Mouse (Mus musculus) mouse embryonic stem cell (cell line): ENCODE measurements around the gene Morn1.

Experiments
- in situ Hi-C, 2 experiments: fragments of 300-500 bp; cut with MboI; formaldehyde crosslinking; loops; 1 replicate in 1 of 2; 3 replicates in 1 of 2; pipeline ENCODE4 v1.14.3; 2019 to 2020; ENCODE audit warnings: low sequenced_read_pairs in 2 of 2, low pct_unique_long_range_greater_than_20kb in 1 of 2, mixed read lengths in 1 of 2; ENCODE audit not compliant: unreplicated experiment in 1 of 2

Gene Morn1

DNA sequence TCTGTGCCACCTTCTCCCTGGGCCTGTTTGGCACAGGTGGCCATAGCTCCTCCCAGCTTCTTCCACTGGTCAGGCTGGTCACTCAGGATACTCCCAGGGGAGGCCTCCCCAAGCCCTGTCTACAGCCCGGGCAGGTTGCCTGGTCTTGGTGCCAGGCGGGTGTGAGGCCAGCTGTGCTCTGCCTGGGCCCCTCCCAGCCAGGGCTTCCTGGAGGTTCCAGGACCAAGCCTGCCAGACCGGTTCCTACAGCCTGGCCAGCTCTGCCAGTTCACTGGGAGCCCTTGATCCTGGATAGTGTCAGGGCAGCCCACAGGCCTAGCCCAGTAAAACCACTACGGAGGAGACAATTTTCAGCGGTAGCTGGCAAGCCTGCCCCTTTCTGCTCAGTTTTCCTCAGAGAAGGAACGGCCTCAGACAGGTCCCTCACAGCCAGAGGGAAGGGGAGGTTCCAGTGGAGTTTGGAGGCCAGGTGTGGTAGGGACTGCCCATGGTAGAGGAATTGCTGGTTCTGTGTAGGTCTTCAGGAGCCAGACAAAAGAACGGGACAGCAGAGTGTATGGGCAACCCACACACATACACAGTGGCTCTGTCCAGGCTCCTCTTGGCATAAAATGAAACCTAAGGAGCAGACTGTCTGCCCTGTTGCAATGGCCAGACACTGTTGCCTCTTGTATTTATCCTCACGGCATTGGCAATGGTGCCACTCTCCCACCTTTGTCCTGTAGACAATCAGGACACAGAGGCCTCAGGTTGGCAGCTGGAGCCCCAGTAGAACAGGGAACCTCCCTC, 62.7 kb downstream of the Morn1 start:
- in situ Hi-C loops: no loop called here

- in situ Hi-C loops: no loop called here
Observed at GRCm38 (mm10) chr4:155149941-155150275, 63.5 kb downstream of the Morn1 start.

DNA sequence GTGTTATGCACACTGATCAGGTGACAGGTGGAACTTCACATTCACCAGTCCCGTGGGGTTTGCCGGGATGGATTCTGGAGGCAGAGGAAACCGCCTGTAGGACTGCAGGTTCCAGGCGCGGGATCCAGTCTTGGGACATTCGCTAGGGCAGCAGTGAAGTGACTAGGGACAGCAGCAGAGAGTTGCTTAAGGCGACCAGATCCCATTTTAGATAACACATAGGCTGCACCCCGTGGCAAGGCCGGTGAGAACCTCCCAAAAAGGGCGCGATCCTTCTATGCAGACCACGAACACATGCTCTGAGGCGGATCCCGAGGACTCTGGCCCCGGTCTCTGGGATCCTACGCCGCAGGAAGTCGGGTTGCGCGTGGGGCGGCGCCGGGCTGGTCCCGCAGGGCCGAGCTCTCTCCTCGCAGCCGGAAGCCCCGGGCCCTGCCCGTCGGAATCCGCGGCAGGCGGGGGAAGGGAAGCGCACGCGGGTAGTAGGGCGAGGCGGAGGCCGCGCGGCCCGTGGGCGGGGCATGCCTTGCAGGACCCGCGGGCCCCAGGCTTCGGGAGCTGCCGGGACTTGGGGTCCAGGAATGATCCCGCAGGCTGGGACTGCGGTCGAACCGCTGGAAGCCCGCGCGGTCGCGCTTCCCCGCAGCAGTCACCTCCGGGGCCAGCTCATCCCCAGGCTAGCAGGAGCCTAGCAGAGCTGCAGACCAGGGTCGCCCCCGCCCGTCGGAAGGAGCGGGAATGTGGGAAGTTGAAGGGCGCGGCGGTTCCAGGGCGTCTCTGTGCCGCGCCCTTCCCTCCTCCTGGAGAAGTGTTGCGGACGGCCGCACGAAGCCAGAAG, 64.1 kb downstream of the Morn1 start:
- in situ Hi-C loops: no loop called here

DNA sequence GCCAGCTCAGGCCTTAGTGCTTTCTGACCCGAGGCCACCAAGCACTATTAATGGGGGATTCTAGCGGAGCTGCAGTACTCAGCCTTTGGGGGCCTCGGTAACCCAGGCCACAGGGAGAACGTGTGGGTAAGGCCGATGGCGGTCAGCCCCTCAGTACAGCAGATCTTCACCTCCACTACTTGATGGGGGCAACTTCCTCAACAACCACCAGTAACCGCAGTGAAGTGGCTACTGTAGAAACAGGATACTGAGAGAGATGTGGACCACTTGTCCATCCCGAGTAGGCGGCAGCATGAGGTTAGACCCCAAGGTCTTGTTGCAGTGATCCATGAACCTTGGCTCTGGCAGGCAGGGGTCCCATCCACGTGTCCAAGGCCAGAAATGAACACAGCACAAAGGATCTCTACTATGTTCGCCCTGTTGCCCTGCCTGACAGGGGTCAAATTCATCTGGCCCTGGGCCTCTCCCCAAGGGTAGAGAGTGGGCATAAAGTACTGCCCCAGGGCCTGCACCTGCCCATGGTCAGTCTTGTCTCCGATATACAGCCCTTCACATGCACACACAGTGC, 64.9 kb downstream of the Morn1 start:
- in situ Hi-C loops: no loop called here

GRCm38 (mm10) chr4:155151845-155152244, 65.5 kb downstream of the Morn1 start:
- in situ Hi-C loops: no loop called here

GRCm38 (mm10) chr4:155152476-155152875, 66.1 kb downstream of the Morn1 start:
- in situ Hi-C loops: no loop called here

DNA sequence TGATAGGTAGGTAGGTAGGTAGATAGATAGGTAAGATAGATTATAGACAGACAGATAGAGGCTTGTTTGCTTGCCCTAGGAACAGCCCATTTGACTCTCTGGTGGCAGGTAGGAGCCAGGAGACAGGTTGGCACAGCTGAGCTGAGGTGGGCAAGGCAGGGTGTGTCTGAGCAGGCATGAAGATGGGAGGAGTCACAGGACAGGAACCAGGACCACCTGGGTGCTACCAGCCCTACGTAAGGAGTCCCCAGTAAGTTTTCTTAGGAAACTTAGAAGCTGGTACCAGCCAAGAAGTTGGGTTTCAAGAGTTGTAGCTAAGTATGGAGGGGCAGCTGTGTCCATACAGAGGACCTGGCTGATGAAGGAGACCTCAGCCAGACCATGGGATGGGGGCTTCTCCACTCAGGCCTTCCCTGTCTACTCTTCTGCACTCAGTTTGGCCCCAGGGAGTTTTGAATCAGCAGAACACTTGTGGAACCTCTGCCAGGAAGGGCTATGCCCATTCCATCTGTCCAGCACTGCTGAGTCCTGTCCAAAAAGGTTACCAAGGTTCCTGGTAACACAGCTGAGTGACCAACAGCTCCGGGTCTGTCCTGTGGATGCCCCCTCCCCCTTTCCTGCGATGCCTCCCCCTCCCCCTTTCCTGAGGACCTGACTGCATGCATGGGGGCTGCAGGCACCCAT, 67.2 kb downstream of the Morn1 start:
- in situ Hi-C loops: no loop called here

- in situ Hi-C loops: no loop called here
Observed at GRCm38 (mm10) chr4:155154986-155155385, 68.6 kb downstream of the Morn1 start.

GRCm38 (mm10) chr4:155156734-155157133, 70.4 kb downstream of the Morn1 start:
- in situ Hi-C loops: no loop called here

- in situ Hi-C loops: no loop called here
Observed at GRCm38 (mm10) chr4:155157871-155158542, 71.6 kb downstream of the Morn1 start.

GRCm38 (mm10) chr4:155158543-155158917, 72.2 kb downstream of the Morn1 start:
- in situ Hi-C loops: no loop called here

GRCm38 (mm10) chr4:155162433-155163319, 76.3 kb downstream of the Morn1 start:
- in situ Hi-C loops: no loop called here

- in situ Hi-C loops: no loop called here
Observed at GRCm38 (mm10) chr4:155163320-155163651, 76.9 kb downstream of the Morn1 start.

- in situ Hi-C loops: no loop called here
Observed at GRCm38 (mm10) chr4:155163685-155164084, 77.3 kb downstream of the Morn1 start.

- in situ Hi-C loops: no loop called here
Observed at GRCm38 (mm10) chr4:155164550-155164949, 78.2 kb downstream of the Morn1 start.

DNA sequence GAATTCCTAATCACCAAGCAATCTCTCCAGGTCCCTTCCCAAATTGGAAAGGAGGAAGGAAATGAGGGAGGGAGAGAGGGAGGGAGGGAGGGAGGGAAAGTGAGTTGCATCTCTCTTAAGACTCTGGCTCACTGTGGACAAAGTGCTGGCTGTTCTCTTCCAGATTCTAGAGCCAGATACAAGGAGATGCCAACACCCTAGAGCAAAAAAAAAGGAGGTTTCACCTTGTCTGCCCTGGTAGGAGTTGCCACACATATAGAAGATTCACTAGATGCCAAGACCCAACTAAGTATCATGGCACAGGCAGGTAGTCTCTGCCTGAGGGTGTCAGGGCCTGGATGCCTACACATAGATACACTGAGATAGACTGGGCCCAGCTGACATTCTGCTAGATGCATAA, 79.5 kb downstream of the Morn1 start:
- in situ Hi-C loops: no loop called here

DNA sequence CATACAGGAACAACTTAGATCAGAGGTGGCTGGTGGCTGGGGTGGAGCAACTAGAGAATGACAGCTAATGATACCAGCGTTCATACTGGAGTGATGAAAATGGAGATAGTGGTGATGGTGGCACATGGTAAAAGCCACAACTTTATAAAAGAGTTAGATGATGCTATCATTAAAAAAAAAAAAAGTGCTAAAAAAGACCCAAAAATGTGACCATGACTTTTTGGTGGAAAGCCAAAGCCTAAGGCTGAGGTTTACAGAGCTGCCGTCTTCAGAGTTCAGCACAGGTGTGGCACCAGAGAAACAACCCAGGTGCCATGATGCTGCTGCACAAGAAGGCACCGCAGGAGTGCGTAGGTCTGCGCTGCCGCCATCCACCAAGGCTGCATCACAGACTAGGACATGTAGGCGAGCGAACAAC, 82.5 kb downstream of the Morn1 start:
- in situ Hi-C loops: no loop called here
